Mouse (Mus musculus) liver, embryonic 16.5 days (tissue): ENCODE measurements around the gene Stard5. TPM values are rescaled to one million over a fixed set of nuclear protein-coding genes. Genes with fewer than 3 reads are reported as not detected.

Source experiments
- ATAC-seq: fragments of 200-750 bp; cut with Nextera tagmentation; 2 replicates; pipeline ENCODE4 v1.8.0; 2017; ENCODE audit warnings: low read depth, mild to moderate bottlenecking, moderate number of reproducible peaks, moderate library complexity
- H3K27ac ChIP-seq: fragments of 300-500 bp; sonication (generic); 2 replicates; pipeline ENCODE4 v1.5.1; 2014; ENCODE audit warnings: mild to moderate bottlenecking, low read length
- H3K27me3 ChIP-seq: fragments of 300-500 bp; sonication (generic); 2 replicates; pipeline ENCODE4 v1.6.1; 2014; ENCODE audit warnings: low read depth, low read length, mixed read lengths; ENCODE audit not compliant: control insufficient read depth, insufficient read depth
- H3K36me3 ChIP-seq: fragments of 300-500 bp; sonication (generic); 2 replicates; pipeline ENCODE4 v1.6.1; 2014; ENCODE audit warnings: mild to moderate bottlenecking; ENCODE audit not compliant: control insufficient read depth, insufficient read depth
- H3K4me1 ChIP-seq: fragments of 300-500 bp; sonication (generic); 2 replicates; pipeline ENCODE4 v1.6.1; 2014; ENCODE audit warnings: low read depth, low read length, mixed read lengths; ENCODE audit not compliant: control insufficient read depth
- H3K4me2 ChIP-seq: fragments of 300-500 bp; sonication (generic); 2 replicates; pipeline ENCODE4 v1.6.1; 2014; ENCODE audit warnings: low read depth, low read length, mixed read lengths
- H3K4me3 ChIP-seq: fragments of 300-500 bp; sonication (generic); 2 replicates; pipeline ENCODE4 v1.5.1; 2014; ENCODE audit warnings: low read depth, mild to moderate bottlenecking, low read length
- H3K9ac ChIP-seq: fragments of 300-500 bp; sonication (generic); 2 replicates; pipeline ENCODE4 v1.6.1; 2014; ENCODE audit warnings: low read depth, low read length
- H3K9me3 ChIP-seq: fragments of 300-500 bp; sonication (generic); replicated peaks from 2 replicates; pipeline ENCODE4 v1.6.1; 2016; ENCODE audit warnings: low read length; ENCODE audit not compliant: control insufficient read depth
- WGBS: fragments of 180-500 bp; shearing (Covaris S2); extraction: QIAGEN DNeasy Blood & Tissue Kit; methylation state at CpG from one replicate; pipeline ENCODE4 v1.1.7; 2014; ENCODE audit not compliant: insufficient replicate concordance; 5-methylcytosine and 5-hydroxymethylcytosine counted together
- polyA plus RNA-seq: library from polyadenylated mRNA; unstranded; fragments of >200 nt; fragmentation: Nextera tagmentation; extraction: Ambion mirVana; gene quantifications from 2 replicates; pipeline ENCODE4 v1.2.1, GENCODE M21; 2015

Stard5 gene
- polyA plus RNA-seq, 1 experiment from 2014 or later = 25.3 TPM

- Histone ChIP-seq H3K4me2 (no peak overlapping the region), H3K9me3 (no peaks in the 10 kb centered on the region), H3K4me3 (no peak overlapping the region), H3K9ac (no peak overlapping the region), H3K27me3 (no peaks in the 10 kb centered on the region), H3K27ac (no peak overlapping the region), H3K4me1 (no peaks in the 10 kb centered on the region), H3K36me3 (no peaks in the 10 kb centered on the region)
- 77% methylated on average over 4 of the region's 4 CpGs for WGBS
- ATAC-seq = no peak
Measured at GRCm38 (mm10) chr7:83609891-83610290, 21.9 kb upstream of the Stard5 start.

- Histone ChIP-seq H3K4me2 (no peak overlapping the region), H3K27me3 (no peaks in the 10 kb centered on the region), H3K27ac (no peak overlapping the region), H3K4me3 (no peak overlapping the region), H3K4me1 (no peaks in the 10 kb centered on the region), H3K9me3 (no peaks in the 10 kb centered on the region), H3K36me3 (no peaks in the 10 kb centered on the region), H3K9ac (no peak overlapping the region)
- ATAC-seq = no peak
- WGBS = 47% methylated on average over 1 of the region's 1 CpGs
Measured at GRCm38 (mm10) chr7:83611886-83612285, 19.9 kb upstream of the Stard5 start.

- Histone ChIP-seq H3K4me1 (no peaks in the 10 kb centered on the region), H3K9ac (no peak overlapping the region), H3K4me3 (no peak overlapping the region), H3K27me3 (no peaks in the 10 kb centered on the region), H3K36me3 (no peaks in the 10 kb centered on the region), H3K4me2 (no peak overlapping the region), H3K9me3 (no peaks in the 10 kb centered on the region), H3K27ac (no peak overlapping the region)
- ATAC-seq = no peak
- WGBS = 67% methylated on average over 3 of the region's 3 CpGs
Measured at GRCm38 (mm10) chr7:83615272-83615671, 16.5 kb upstream of the Stard5 start.

- no peak overlapping the region for H3K4me3 ChIP-seq
- no peak overlapping the region for H3K9ac ChIP-seq
- H3K36me3 ChIP-seq = no peaks in the 10 kb centered on the region
- H3K4me1 ChIP-seq = no peaks in the 10 kb centered on the region
- no peak overlapping the region for H3K4me2 ChIP-seq
- no peaks in the 10 kb centered on the region for H3K9me3 ChIP-seq
- no peak overlapping the region for H3K27ac ChIP-seq
- H3K27me3 ChIP-seq = no peaks in the 10 kb centered on the region
- no peak for ATAC-seq
- 71% methylated on average over 8 of the region's 8 CpGs for WGBS
Measured at GRCm38 (mm10) chr7:83615815-83616214, 15.9 kb upstream of the Stard5 start.

- no peaks in the 10 kb centered on the region for H3K36me3 ChIP-seq
- 54% methylated on average over 3 of the region's 3 CpGs for WGBS
Measured at GRCm38 (mm10) chr7:83616268-83616667, 15.5 kb upstream of the Stard5 start.

GRCm38 (mm10) chr7:83618709-83619108 lies 13.1 kb upstream of the Stard5 start:
- 52% methylated on average over 1 of the region's 1 CpGs for WGBS
- Histone ChIP-seq H3K9me3 (no peaks in the 10 kb centered on the region), H3K4me2 (no peak overlapping the region), H3K4me3 (no peak overlapping the region), H3K27me3 (no peaks in the 10 kb centered on the region), H3K4me1 (no peaks in the 10 kb centered on the region), H3K36me3 (no peaks in the 10 kb centered on the region), H3K27ac (no peak overlapping the region), H3K9ac (no peak overlapping the region)
- ATAC-seq = no peak

More at GRCm38 (mm10) chr7:83616268-83616667, 15.5 kb upstream of the Stard5 start:
- no peak overlapping the region for H3K27ac ChIP-seq
- no peaks in the 10 kb centered on the region for H3K27me3 ChIP-seq
- no peak overlapping the region for H3K9ac ChIP-seq
- no peaks in the 10 kb centered on the region for H3K9me3 ChIP-seq
- no peak for ATAC-seq
- H3K4me1 ChIP-seq = no peaks in the 10 kb centered on the region
- no peak overlapping the region for H3K4me2 ChIP-seq
- no peak overlapping the region for H3K4me3 ChIP-seq

GRCm38 (mm10) chr7:83622582-83622981 lies 9.2 kb upstream of the Stard5 start:
- Histone ChIP-seq H3K4me1 (no peaks in the 10 kb centered on the region), H3K27me3 (no peaks in the 10 kb centered on the region), H3K9me3 (no peaks in the 10 kb centered on the region), H3K9ac (no peak overlapping the region), H3K36me3 (no peaks in the 10 kb centered on the region), H3K4me3 (no peak overlapping the region), H3K4me2 (no peak overlapping the region), H3K27ac (no peak overlapping the region)
- no peak for ATAC-seq
- WGBS = 63% methylated on average over 6 of the region's 6 CpGs

GRCm38 (mm10) chr7:83624065-83624464 lies 7.7 kb upstream of the Stard5 start:
- H3K9ac ChIP-seq = no peak overlapping the region
- no peak overlapping the region for H3K27ac ChIP-seq
- H3K4me2 ChIP-seq = no peak overlapping the region
- no peaks in the 10 kb centered on the region for H3K4me1 ChIP-seq
- no peaks in the 10 kb centered on the region for H3K36me3 ChIP-seq
- ATAC-seq = no peak
- no peaks in the 10 kb centered on the region for H3K27me3 ChIP-seq
- no peaks in the 10 kb centered on the region for H3K9me3 ChIP-seq
- 50% methylated on average over 1 of the region's 1 CpGs for WGBS
- H3K4me3 ChIP-seq = no peak overlapping the region

GRCm38 (mm10) chr7:83626557-83627257 lies 5.1 kb upstream of the Stard5 start:
- no peaks in the 10 kb centered on the region for H3K36me3 ChIP-seq
- no peaks in the 10 kb centered on the region for H3K9me3 ChIP-seq
- H3K4me3 ChIP-seq = no peak overlapping the region
- 53% methylated on average over 8 of the region's 8 CpGs for WGBS
- H3K27me3 ChIP-seq = no peaks in the 10 kb centered on the region
- no peak for ATAC-seq
- H3K27ac ChIP-seq = no peak overlapping the region
- H3K4me2 ChIP-seq = no peak overlapping the region
- peaks cover 2% of the 10 kb centered on the region for H3K4me1 ChIP-seq
- no peak overlapping the region for H3K9ac ChIP-seq
